Mouse (Mus musculus): Measurements from ENCODE around the gene Ahcyl2. TPM values are rescaled to one million over a fixed set of nuclear protein-coding genes. Genes with fewer than 3 reads are reported as not detected.

Ahcyl2 gene
- total RNA-seq, 2 experiments from 2014 or later = 122 to 136 TPM

GRCm38 (mm10) chr6:29766874-29767273 is 937 bp upstream of the Ahcyl2 start:
- intact Hi-C loops (cut with DNase I) = no loop called here
- DNase-seq (ENCODE audit: low spot score in 2 of 2) = no peak

- intact Hi-C loops (cut with DNase I) = loop anchor here (1.0 kb wide), 1 partner anchor 279 kb away; no protein-coding TSS in a partner anchor
- DNase-seq (ENCODE audit: low spot score in 2 of 2) = no peak
Observed at GRCm38 (mm10) chr6:29768791-29769441, 1.1 kb downstream of the Ahcyl2 start.

- DNase-seq (ENCODE audit: low spot score in 2 of 2) = no peak
- intact Hi-C loops (cut with DNase I) = no loop called here
Observed at GRCm38 (mm10) chr6:29770672-29771321, 3.0 kb downstream of the Ahcyl2 start.

- DNase-seq (ENCODE audit: low spot score in 2 of 2) = no peak
Observed at GRCm38 (mm10) chr6:29772236-29772635, 4.4 kb downstream of the Ahcyl2 start.

GRCm38 (mm10) chr6:29774161-29774560 is 6.3 kb downstream of the Ahcyl2 start:
- DNase-seq (ENCODE audit: low spot score in 2 of 2) = no peak
- intact Hi-C loops (cut with DNase I) = no loop called here

More at GRCm38 (mm10) chr6:29772236-29772635, 4.4 kb downstream of the Ahcyl2 start:
- intact Hi-C loops (cut with DNase I) = no loop called here

GRCm38 (mm10) chr6:29775609-29776008 is 7.8 kb downstream of the Ahcyl2 start:
- intact Hi-C loops (cut with DNase I) = no loop called here
- no peak for DNase-seq (ENCODE audit: low spot score in 2 of 2)

GRCm38 (mm10) chr6:29776542-29777237 is 8.9 kb downstream of the Ahcyl2 start:
- DNase-seq (ENCODE audit: low spot score in 2 of 2) = no peak
- intact Hi-C loops (cut with DNase I) = no loop called here

- intact Hi-C loops (cut with DNase I) = no loop called here
- no peak for DNase-seq (ENCODE audit: low spot score in 2 of 2)
Observed at GRCm38 (mm10) chr6:29777238-29777555, 9.4 kb downstream of the Ahcyl2 start.

GRCm38 (mm10) chr6:29780082-29780481 is 12.3 kb downstream of the Ahcyl2 start:
- DNase-seq (ENCODE audit: low spot score in 2 of 2) = no peak
- intact Hi-C loops (cut with DNase I) = no loop called here

- intact Hi-C loops (cut with DNase I) = no loop called here
- DNase-seq (ENCODE audit: low spot score in 2 of 2) = no peak
Observed at GRCm38 (mm10) chr6:29780571-29780970, 12.8 kb downstream of the Ahcyl2 start.

- intact Hi-C loops (cut with DNase I) = no loop called here
- no peak for DNase-seq (ENCODE audit: low spot score in 2 of 2)
Observed at GRCm38 (mm10) chr6:29782239-29782638, 14.4 kb downstream of the Ahcyl2 start.

GRCm38 (mm10) chr6:29783960-29784359 is 16.1 kb downstream of the Ahcyl2 start:
- intact Hi-C loops (cut with DNase I) = no loop called here
- no peak for DNase-seq (ENCODE audit: low spot score in 2 of 2)

GRCm38 (mm10) chr6:29784413-29785021 is 16.7 kb downstream of the Ahcyl2 start:
- DNase-seq (ENCODE audit: low spot score in 2 of 2) = no peak
- intact Hi-C loops (cut with DNase I) = no loop called here

- DNase-seq (ENCODE audit: low spot score in 2 of 2) = no peak
- intact Hi-C loops (cut with DNase I) = no loop called here
Observed at GRCm38 (mm10) chr6:29785759-29786158, 17.9 kb downstream of the Ahcyl2 start.

- DNase-seq (ENCODE audit: low spot score in 2 of 2) = no peak
- intact Hi-C loops (cut with DNase I) = no loop called here
Observed at GRCm38 (mm10) chr6:29788779-29789350, 21.1 kb downstream of the Ahcyl2 start.

GRCm38 (mm10) chr6:29790014-29790698 is 22.3 kb downstream of the Ahcyl2 start:
- DNase-seq (ENCODE audit: low spot score in 2 of 2) = no peak
- intact Hi-C loops (cut with DNase I) = no loop called here

- intact Hi-C loops (cut with DNase I) = no loop called here
- DNase-seq (ENCODE audit: low spot score in 2 of 2) = no peak
Observed at GRCm38 (mm10) chr6:29793520-29793919, 25.7 kb downstream of the Ahcyl2 start.

GRCm38 (mm10) chr6:29794582-29794981 is 26.8 kb downstream of the Ahcyl2 start:
- intact Hi-C loops (cut with DNase I) = no loop called here
- DNase-seq (ENCODE audit: low spot score in 2 of 2) = no peak

- intact Hi-C loops (cut with DNase I) = no loop called here
- DNase-seq (ENCODE audit: low spot score in 2 of 2) = no peak
Observed at GRCm38 (mm10) chr6:29802979-29803378, 35.2 kb downstream of the Ahcyl2 start.

- intact Hi-C loops (cut with DNase I) = no loop called here
- DNase-seq (ENCODE audit: low spot score in 2 of 2) = no peak
Observed at GRCm38 (mm10) chr6:29804006-29804405, 36.2 kb downstream of the Ahcyl2 start.

All from left cerebral cortex, postnatal 36 days (tissue).